Mouse (Mus musculus) kidney, embryonic 15.5 days (tissue): ENCODE results near the gene Col6a3. TPM values are rescaled to one million over a fixed set of nuclear protein-coding genes. Genes with fewer than 3 reads are reported as not detected.

Source experiments
- ATAC-seq: fragments of 200-750 bp; cut with Nextera tagmentation; replicated peaks from 2 replicates; pipeline ENCODE4 v1.8.0; 2017; ENCODE audit warnings: moderate TSS enrichment; ENCODE audit not compliant: low FRiP score
- H3K27ac ChIP-seq: fragments of 300-500 bp; sonication (generic); 2 replicates; pipeline ENCODE4 v1.5.1; 2015; ENCODE audit warnings: mild to moderate bottlenecking, inconsistent platforms
- H3K27me3 ChIP-seq: fragments of 300-500 bp; sonication (generic); 2 replicates; pipeline ENCODE4 v1.6.1; 2015; ENCODE audit warnings: inconsistent platforms
- H3K36me3 ChIP-seq: fragments of 300-500 bp; sonication (generic); 2 replicates; pipeline ENCODE4 v1.6.1; 2015; ENCODE audit warnings: inconsistent platforms
- H3K4me1 ChIP-seq: fragments of 300-500 bp; sonication (generic); 2 replicates; pipeline ENCODE4 v1.6.1; 2015; ENCODE audit warnings: inconsistent platforms
- H3K4me2 ChIP-seq: fragments of 300-500 bp; sonication (generic); 2 replicates; pipeline ENCODE4 v1.6.1; 2015; ENCODE audit warnings: moderate library complexity, mild to moderate bottlenecking, inconsistent platforms
- H3K4me3 ChIP-seq: fragments of 300-500 bp; sonication (generic); replicated peaks from 2 replicates; pipeline ENCODE4 v1.5.1; 2015; ENCODE audit warnings: mild to moderate bottlenecking, inconsistent platforms
- H3K9ac ChIP-seq: fragments of 300-500 bp; sonication (generic); 2 replicates; pipeline ENCODE4 v1.6.1; 2015; ENCODE audit warnings: mild to moderate bottlenecking, inconsistent platforms
- H3K9me3 ChIP-seq: fragments of 300-500 bp; sonication (generic); replicated peaks from 2 replicates; pipeline ENCODE4 v1.6.1; 2016; ENCODE audit warnings: inconsistent platforms
- WGBS: fragments of 180-500 bp; shearing (Covaris S2); methylation state at CpG from one replicate; pipeline ENCODE4 v1.1.7; 2015; ENCODE audit warnings: mixed read lengths; 5-methylcytosine and 5-hydroxymethylcytosine counted together
- polyA plus RNA-seq: library from polyadenylated mRNA; unstranded; fragments of >200 nt; fragmentation: Nextera tagmentation; extraction: Ambion mirVana; gene quantifications from 2 replicates; pipeline ENCODE4 v1.2.1, GENCODE M21; 2015

Col6a3 gene
- polyA plus RNA-seq, 1 experiment from 2014 or later, result 39.0 TPM

GRCm38 (mm10) chr1:90840250-90840649 lies 3.5 kb downstream of the Col6a3 start:
- H3K4me1 ChIP-seq, result peaks cover 11% of the 10 kb centered on the region
- no peak overlapping the region for H3K9ac ChIP-seq
- H3K4me3 ChIP-seq, result no peak overlapping the region
- H3K27ac ChIP-seq, result no peak overlapping the region
- no peak for ATAC-seq
- H3K9me3 ChIP-seq, result no peaks in the 10 kb centered on the region
- H3K36me3 ChIP-seq, result no peaks in the 10 kb centered on the region
- WGBS, result 11% methylated on average over 4 of the region's 4 CpGs
- 0 out of 2 replicates have a peak overlapping the region, but pooled peaks have one; percentile 6 for H3K4me2 ChIP-seq
- no peaks in the 10 kb centered on the region for H3K27me3 ChIP-seq

DNA sequence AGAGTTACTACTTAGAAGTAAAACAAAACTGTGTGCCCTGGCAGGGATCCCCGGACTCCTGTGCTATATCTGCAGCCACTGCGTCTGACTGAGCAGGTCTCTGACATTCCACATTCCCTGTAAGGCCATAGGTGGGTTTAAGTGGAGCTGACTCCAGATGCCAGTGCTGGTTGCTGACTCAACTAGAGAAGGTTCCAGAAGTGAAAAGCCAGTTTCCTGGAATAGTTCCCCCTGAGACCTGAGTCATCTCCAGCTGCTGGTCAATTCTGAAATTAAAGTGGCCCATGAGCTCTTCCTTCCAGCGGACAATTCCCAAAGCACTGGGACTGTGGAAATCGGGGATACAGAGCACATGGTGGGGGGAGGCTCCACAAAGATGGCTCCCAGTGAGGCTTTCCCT lies 5.1 kb downstream of the Col6a3 start:
- no peaks in the 10 kb centered on the region for H3K27me3 ChIP-seq
- H3K9me3 ChIP-seq, result no peaks in the 10 kb centered on the region
- ATAC-seq, result no peak
- no peak overlapping the region for H3K4me3 ChIP-seq
- H3K36me3 ChIP-seq, result no peaks in the 10 kb centered on the region
- WGBS, result 68% methylated on average over 4 of the region's 4 CpGs
- no peak overlapping the region for H3K27ac ChIP-seq
- peaks cover 7% of the 10 kb centered on the region for H3K4me1 ChIP-seq
- H3K4me2 ChIP-seq, result no peak overlapping the region
- no peak overlapping the region for H3K9ac ChIP-seq

- Histone ChIP-seq H3K4me2 (no peak overlapping the region), H3K4me1 (peaks cover 7% of the 10 kb centered on the region), H3K27ac (no peak overlapping the region), H3K27me3 (no peaks in the 10 kb centered on the region), H3K36me3 (no peaks in the 10 kb centered on the region), H3K9me3 (no peaks in the 10 kb centered on the region), H3K9ac (no peak overlapping the region), H3K4me3 (no peak overlapping the region)
- 56% methylated on average over 12 of the region's 12 CpGs for WGBS
- no peak for ATAC-seq
Observed at GRCm38 (mm10) chr1:90838221-90838620, 5.5 kb downstream of the Col6a3 start.

DNA sequence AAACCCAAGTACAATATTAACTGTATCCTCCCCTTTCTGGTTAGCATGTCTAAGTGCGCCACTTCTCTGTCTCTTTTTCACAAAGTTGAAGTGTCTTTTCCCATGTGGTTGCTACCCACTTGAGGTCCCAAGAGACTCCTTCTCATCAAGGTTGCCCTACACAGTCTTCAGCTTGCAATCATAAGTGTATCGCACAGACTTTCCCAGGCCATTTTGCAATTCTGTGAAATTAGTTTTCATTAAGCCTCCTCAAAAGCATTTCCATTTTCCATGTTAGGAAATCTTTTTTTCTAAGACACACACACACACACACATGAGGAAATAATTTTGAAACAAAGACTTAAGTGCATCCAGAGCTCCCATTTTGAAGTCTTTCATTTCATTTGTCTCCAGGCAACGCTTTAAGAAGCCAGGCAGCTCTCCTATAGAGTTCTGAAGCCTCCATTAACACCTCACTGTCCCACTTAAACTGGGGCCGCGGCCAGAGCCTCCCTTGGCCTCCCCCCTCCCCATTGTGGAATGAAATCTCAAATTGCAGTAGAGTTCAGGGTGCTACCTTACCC lies 7.5 kb downstream of the Col6a3 start:
- no peak overlapping the region for H3K9ac ChIP-seq
- no peaks in the 10 kb centered on the region for H3K36me3 ChIP-seq
- H3K27me3 ChIP-seq, result no peaks in the 10 kb centered on the region
- no peak overlapping the region for H3K4me3 ChIP-seq
- no peak overlapping the region for H3K27ac ChIP-seq
- peaks cover 3% of the 10 kb centered on the region; the same call in 1 of the 2 replicates for H3K4me1 ChIP-seq
- ATAC-seq, result no peak
- H3K4me2 ChIP-seq, result no peak overlapping the region
- WGBS, result 46% methylated on average over 5 of the region's 5 CpGs
- H3K9me3 ChIP-seq, result no peaks in the 10 kb centered on the region

DNA sequence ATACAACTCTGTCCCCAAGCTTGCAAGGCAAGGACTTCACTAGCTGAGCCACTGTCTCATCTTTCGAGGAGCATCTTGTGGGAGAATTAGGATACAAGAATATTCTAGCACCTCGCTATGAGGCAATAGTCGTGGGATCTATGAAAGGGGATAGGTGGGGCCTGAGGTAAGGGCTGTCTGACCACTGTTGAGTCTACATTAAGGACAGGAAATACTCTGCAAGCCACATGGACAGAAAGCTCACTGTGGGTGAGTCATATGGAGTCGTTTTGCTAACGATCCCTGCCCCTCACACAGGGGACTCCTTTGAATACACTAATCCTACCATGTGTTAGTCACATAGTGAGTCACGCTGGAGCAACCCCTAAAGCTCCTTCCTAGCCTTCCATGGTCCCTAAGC lies 9.1 kb downstream of the Col6a3 start:
- Histone ChIP-seq H3K4me3 (no peak overlapping the region), H3K4me1 (no peaks in the 10 kb centered on the region), H3K4me2 (no peak overlapping the region), H3K27ac (no peak overlapping the region), H3K27me3 (no peaks in the 10 kb centered on the region), H3K9ac (no peak overlapping the region), H3K9me3 (no peaks in the 10 kb centered on the region), H3K36me3 (no peaks in the 10 kb centered on the region)
- no peak for ATAC-seq
- WGBS, result 59% methylated on average over 6 of the region's 6 CpGs

DNA sequence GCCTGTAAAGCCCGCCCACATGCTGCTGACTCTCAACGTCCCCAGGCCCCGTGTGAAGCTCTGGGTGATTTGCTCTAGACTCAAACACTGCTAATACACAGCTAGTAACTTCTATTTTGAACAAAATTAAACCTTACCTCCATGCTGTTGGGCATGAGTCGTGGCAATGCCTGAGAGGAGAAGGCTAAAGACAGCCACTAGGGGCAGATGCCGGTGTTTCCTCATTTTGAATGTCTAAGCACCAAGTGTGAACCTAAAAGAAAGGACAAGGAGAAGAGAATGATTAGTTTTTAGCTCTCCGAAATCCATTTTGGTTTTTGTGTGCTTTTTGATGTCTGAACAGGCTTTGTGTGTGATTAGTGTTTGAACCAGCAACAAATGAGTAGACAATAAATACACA lies 13.8 kb downstream of the Col6a3 start:
- H3K4me1 ChIP-seq, result no peaks in the 10 kb centered on the region
- H3K36me3 ChIP-seq, result no peaks in the 10 kb centered on the region
- H3K27me3 ChIP-seq, result no peaks in the 10 kb centered on the region
- WGBS, result 59% methylated on average over 6 of the region's 6 CpGs
- H3K4me3 ChIP-seq, result no peak overlapping the region
- H3K9me3 ChIP-seq, result no peaks in the 10 kb centered on the region
- H3K4me2 ChIP-seq, result no peak overlapping the region
- no peak for ATAC-seq
- H3K9ac ChIP-seq, result no peak overlapping the region
- H3K27ac ChIP-seq, result no peak overlapping the region

- Histone ChIP-seq H3K27ac (no peak overlapping the region), H3K4me1 (peaks cover 4% of the 10 kb centered on the region; the same call in 1 of the 2 replicates), H3K9me3 (no peaks in the 10 kb centered on the region), H3K4me3 (no peak overlapping the region), H3K27me3 (no peaks in the 10 kb centered on the region), H3K36me3 (no peaks in the 10 kb centered on the region), H3K4me2 (no peak overlapping the region), H3K9ac (no peak overlapping the region)
- WGBS, result 63% methylated on average over 15 of the region's 15 CpGs
- no peak for ATAC-seq
Observed at GRCm38 (mm10) chr1:90813226-90813625, 30.5 kb downstream of the Col6a3 start.

DNA sequence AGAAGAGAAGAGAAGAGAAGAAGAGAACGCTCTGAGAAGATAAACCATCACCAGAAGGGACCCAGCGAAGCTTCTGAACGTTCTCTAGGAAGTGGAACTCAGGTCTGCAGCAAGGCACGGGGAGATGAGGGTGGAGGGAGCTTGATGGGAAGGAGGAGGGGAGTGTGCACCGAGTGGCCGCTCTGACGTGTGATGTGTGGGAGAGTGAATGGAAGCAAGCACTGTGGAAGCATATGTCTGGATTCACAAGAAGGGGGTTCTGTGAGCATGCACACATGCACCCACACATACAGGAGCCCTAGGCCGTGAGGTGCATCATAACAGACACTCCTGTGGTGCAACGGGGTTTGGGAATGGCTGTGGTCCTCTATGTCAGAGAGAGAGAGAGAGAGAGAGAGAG lies 34.8 kb downstream of the Col6a3 start:
- Histone ChIP-seq H3K9ac (no peak overlapping the region), H3K4me3 (no peak overlapping the region), H3K36me3 (0 out of 2 replicates have a peak, but pooled peaks cover under 1% of the 10 kb centered on the region), H3K27me3 (no peaks in the 10 kb centered on the region), H3K9me3 (no peaks in the 10 kb centered on the region), H3K4me1 (peaks cover 4% of the 10 kb centered on the region; the same call in 1 of the 2 replicates), H3K27ac (no peak overlapping the region), H3K4me2 (no peak overlapping the region)
- 59% methylated on average over 9 of the region's 9 CpGs for WGBS
- no peak for ATAC-seq

DNA sequence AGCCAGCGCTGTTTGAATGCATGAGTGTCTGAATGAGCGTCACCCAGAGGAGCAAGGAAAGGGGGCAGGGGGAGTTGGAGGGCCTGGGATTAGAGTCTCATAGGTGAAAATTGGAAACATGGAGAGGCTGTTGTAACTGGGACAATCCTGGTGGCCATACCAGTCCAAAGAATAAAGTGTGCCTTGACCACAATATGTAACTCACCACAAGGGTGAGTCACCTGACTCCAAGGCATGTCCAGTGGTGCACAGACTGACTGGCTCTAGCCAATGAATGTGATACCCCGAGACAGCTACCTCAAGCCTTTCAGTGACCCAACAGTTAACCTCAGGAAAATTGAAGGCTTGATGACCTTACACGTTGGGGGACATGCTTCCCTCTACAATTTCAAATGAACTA lies 40.7 kb downstream of the Col6a3 start:
- H3K4me2 ChIP-seq, result no peak overlapping the region
- 84% methylated on average over 4 of the region's 4 CpGs for WGBS
- no peaks in the 10 kb centered on the region for H3K9me3 ChIP-seq

GRCm38 (mm10) chr1:90801067-90801466 lies 42.7 kb downstream of the Col6a3 start:
- H3K9me3 ChIP-seq, result no peaks in the 10 kb centered on the region
- H3K4me2 ChIP-seq, result no peak overlapping the region
- H3K4me3 ChIP-seq, result no peak overlapping the region
- H3K27me3 ChIP-seq, result no peaks in the 10 kb centered on the region
- peaks cover 19% of the 10 kb centered on the region; the same call in 1 of the 2 replicates for H3K36me3 ChIP-seq
- no peak overlapping the region for H3K9ac ChIP-seq
- H3K4me1 ChIP-seq, result no peaks in the 10 kb centered on the region
- ATAC-seq, result no peak
- WGBS, result 76% methylated on average over 13 of the region's 13 CpGs
- no peak overlapping the region for H3K27ac ChIP-seq

More for the DNA sequence above, 40.7 kb downstream of the Col6a3 start:
- H3K4me3 ChIP-seq, result no peak overlapping the region
- peaks cover 19% of the 10 kb centered on the region; the same call in 1 of the 2 replicates for H3K36me3 ChIP-seq
- no peak overlapping the region for H3K27ac ChIP-seq
- H3K27me3 ChIP-seq, result no peaks in the 10 kb centered on the region
- H3K4me1 ChIP-seq, result no peaks in the 10 kb centered on the region
- ATAC-seq, result no peak
- H3K9ac ChIP-seq, result no peak overlapping the region

DNA sequence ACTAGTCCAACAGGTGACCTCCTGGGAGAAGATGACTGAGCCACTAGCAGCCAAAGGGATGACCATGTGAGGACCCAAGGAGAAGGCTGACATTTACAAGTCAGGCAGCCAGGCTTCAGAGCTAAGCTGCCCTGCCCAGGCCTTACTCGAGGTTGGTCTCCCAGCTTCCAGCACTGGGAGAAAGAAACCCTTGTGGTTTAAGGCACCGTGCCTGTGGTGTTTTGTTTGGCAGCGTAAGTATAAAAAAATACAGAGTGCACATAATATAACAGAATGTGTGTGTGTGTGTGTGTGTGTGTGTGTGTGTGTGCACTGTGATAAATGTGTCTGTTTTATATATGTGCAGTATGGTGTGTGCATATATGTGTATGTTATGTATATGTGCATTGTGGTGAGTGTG lies 43.3 kb downstream of the Col6a3 start:
- Histone ChIP-seq H3K9me3 (no peaks in the 10 kb centered on the region), H3K36me3 (peaks cover 19% of the 10 kb centered on the region; the same call in 1 of the 2 replicates), H3K27me3 (no peaks in the 10 kb centered on the region), H3K4me1 (no peaks in the 10 kb centered on the region), H3K4me2 (no peak overlapping the region), H3K4me3 (no peak overlapping the region), H3K27ac (no peak overlapping the region), H3K9ac (no peak overlapping the region)
- 71% methylated on average over 3 of the region's 3 CpGs for WGBS
- no peak for ATAC-seq

- H3K4me2 ChIP-seq, result no peak overlapping the region
- no peaks in the 10 kb centered on the region for H3K4me1 ChIP-seq
- H3K36me3 ChIP-seq, result peaks cover 18% of the 10 kb centered on the region
- WGBS, result 73% methylated on average over 6 of the region's 6 CpGs
- H3K9ac ChIP-seq, result no peak overlapping the region
- no peaks in the 10 kb centered on the region for H3K9me3 ChIP-seq
- H3K27me3 ChIP-seq, result no peaks in the 10 kb centered on the region
- no peak for ATAC-seq
- H3K27ac ChIP-seq, result no peak overlapping the region
- H3K4me3 ChIP-seq, result no peak overlapping the region
Observed at GRCm38 (mm10) chr1:90797276-90797891, 46.4 kb downstream of the Col6a3 start.

- Histone ChIP-seq H3K9ac (no peak overlapping the region), H3K36me3 (peaks cover 14% of the 10 kb centered on the region), H3K4me1 (no peaks in the 10 kb centered on the region), H3K9me3 (no peaks in the 10 kb centered on the region), H3K27me3 (no peaks in the 10 kb centered on the region), H3K4me3 (no peak overlapping the region), H3K4me2 (no peak overlapping the region), H3K27ac (no peak overlapping the region)
- ATAC-seq, result no peak
- 92% methylated on average over 4 of the region's 4 CpGs for WGBS
Observed at GRCm38 (mm10) chr1:90793368-90793767, 50.4 kb downstream of the Col6a3 start.
